Mouse (Mus musculus) embryonic stem cell, embryonic (primary cell): ENCODE data around the gene Nfia.

Experiments
- CTCF ChIA-PET, 4 experiments: fragments of 300-600 bp in 2 of 4; fragments of 350-600 bp in 2 of 4; sonication (Branson Sonifier 250); formaldehyde crosslinking; loops; one replicate each; lab custom pipeline; 2022; ENCODE audit warnings: inconsistent platforms in 2 of 4; lab: Charles Lee
- POLR2A ChIA-PET, 4 experiments: fragments of 300-600 bp in 2 of 4; fragments of 350-600 bp in 2 of 4; sonication (Branson Sonifier 250); formaldehyde crosslinking; loops; one replicate each; lab custom pipeline; 2022; ENCODE audit warnings: antibody characterized with exemption in 4 of 4, inconsistent platforms in 1 of 4; lab: Charles Lee

The Nfia gene

DNA sequence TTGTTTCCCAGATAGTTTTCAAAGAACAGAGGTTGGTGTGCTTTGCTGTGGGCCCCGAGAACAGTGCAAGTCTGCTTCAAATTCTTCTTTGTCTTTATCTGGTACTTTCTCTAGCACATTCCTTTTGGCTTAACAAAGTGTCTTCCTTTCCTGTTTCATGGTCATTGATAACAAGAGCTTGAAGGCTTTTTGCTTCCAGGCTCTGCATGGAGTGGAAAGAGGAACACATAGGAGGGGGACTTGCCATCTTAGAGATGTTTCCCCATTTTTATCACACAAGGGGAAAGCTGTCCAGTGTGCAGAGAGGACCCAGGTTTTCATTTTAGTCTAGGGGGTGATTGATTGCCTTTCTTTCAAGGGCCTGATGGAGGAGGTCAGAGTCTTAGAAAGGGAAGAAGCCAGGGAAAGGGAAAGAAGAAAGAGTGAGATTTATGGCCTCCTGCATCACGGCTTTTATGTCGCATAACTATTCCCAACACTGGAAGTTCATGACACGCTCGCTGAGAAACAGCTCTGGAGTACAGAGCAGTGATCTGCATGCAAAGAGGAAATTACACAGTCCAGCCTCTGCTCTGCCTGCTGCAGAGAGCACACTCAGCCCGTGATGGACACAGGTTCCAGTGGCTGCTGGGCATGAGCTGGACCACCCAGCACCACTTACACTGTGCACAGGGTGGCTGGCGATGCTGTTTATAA lies 67.0 kb downstream of the Nfia start:
- CTCF ChIA-PET: no interaction called here
- POLR2A ChIA-PET: no interaction called here

DNA sequence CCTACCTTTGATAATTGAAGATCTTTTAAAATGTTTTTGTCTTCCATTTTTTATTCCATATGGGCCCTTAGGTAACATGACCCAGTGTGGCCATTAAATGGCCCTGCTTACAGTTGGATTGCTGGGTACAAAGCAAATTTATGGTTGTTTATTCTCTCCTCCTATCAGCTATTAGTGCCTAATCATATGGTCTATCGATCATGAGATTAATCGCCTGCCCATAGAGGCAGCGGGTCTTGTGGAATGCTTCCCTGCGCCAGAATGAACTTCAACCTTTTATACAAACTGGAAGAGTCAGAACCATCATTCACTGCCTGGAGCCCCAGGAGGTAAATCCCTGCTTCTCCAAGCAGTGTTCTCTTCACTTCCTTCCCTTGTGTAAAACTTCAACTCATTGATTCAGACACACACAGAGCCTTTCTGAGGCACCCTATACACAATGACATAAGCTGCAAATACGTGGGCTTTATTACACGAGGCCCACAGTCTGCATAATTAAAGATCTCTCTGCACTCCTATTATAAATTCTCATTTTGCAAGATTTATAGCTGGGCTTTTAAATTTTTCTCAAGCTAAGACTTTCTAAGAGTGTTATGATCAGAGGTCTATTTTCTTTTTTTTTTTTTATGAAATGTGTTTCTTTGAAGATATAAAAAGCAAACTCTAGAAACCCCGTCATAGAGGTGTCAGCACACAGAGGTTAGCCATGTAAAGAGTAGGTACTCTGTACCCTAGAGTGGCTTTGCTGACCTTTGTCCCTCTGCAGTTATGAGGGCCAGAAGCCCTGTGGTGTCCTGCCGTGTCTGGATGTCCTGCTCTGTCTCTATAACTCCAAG lies 67.9 kb downstream of the Nfia start:
- CTCF ChIA-PET: interaction anchor here in 1 of 4 experiments (0.6 kb wide), 1 partner anchor 15 kb away, joined by 3 read pairs; no protein-coding TSS in a partner anchor
- POLR2A ChIA-PET: no interaction called here

DNA sequence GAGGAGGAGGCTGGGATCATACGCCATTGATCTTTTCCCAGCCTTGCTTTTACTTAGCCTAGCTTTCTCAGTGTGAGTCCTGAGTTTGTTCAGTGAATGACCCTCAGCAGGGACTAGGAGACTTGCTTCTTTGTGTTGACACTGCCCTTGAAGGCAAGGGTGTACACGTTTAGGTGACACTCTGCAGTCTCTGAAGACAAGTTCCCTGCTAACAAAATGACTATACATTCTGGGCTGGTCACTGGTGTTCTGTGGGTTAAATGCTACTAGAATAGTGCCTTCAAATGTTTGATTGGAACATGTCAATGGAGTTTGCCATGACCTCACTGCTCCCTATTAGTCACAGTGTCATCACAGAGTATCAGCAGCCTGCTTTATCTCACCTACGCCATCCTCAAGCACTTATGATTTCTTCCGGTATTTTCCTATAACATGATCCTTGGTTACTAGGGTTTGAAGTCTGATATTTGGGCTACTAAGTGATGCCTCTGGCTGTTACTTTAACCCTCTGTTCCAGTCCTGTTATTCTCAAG lies 68.6 kb downstream of the Nfia start:
- CTCF ChIA-PET: interaction anchor here in 1 of 4 experiments (0.6 kb wide), 1 partner anchor 14 kb away, joined by 3 read pairs; no protein-coding TSS in a partner anchor
- POLR2A ChIA-PET: no interaction called here

DNA sequence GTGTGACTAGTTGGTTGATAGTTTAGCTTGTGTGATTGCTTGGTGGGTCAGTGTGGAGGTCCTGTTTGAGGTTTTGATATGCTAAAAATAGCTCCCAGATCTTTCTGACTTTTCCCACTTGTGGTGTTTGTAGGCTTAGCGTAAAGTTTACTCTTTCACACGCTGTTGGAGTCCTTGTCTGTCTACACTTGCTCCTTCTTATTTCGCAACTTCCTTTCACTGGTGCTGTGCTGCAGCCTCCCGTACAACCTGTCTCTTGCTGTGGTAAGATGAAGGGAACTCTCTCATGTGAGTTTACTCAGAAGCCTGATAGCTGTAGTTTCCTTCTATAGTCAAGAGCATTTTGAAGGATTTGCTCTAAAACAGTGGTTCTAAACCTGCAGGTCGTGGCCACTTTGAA lies 69.2 kb downstream of the Nfia start:
- ChIA-PET POLR2A (no interaction called here), CTCF (no interaction called here)

DNA sequence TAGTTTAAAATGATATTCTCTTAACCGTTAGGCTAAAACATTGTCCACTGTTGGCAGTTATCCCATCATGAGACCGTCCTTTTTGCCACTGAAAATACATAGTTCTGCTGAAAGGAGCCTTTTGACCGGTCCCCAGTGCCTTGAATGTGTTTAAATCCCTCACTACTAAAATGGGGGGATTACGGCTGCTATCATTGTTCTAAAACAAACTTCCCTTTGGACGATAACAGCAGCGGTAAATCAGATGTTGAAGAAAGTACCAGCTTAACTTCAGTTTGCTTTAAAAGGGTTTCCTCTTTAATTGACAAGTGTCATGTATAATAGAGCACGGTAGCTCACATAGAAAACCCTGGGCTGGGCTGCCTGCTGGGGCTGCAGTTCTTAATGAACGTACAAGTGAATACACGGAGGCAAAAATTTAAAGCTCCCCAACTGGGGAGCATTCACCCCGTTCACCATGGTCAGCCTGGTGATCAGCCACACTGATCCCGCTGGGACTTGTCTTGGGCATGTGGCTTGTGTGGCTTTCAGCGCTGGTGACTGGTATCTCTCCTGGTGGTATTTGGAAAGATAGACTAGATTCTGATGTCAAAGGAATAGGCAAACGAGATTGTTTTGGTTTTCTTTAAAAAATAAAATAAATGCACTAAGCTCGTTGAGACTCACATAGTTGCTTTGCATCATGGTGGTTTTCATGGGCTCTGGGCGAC lies 71.6 kb downstream of the Nfia start:
- ChIA-PET POLR2A (no interaction called here), CTCF (no interaction called here)

DNA sequence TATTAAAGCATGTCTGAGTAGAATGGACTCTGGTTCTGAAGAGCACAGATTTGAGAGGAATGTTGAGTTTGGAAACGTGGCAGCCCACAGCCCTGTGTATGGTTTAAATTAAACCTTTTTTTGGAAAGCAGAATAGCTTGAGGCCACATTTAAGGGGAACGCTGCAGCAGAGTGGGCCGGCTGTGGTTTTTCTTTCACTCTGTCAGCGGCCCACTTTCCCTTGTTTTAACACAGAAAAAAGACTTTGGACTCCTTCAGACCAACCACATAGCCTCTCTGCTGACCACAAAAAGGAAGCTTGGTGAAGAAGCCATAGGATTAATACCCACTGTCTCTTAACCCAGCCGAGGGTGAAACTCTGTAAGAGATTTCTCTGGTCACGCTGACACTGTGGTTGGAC lies 72.4 kb downstream of the Nfia start:
- ChIA-PET POLR2A (no interaction called here), CTCF (no interaction called here)

DNA sequence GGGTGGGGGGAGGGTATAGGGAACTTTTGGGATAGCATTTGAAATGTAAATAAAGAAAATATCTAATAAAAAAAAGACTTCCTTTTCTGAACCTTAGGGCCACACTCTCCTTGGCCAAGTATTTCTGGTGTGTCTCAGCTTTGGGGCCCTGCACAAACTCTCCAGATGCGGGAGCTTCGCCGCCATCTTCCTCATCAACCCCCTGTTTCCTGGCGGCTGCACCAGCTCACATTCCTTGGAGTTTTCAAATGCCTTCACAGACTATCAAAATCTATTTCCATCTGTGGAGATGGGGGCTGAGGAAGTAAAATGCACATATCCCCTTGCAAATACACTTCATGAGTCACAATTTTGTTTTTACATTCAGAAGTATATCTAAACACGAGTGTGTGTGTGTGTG lies 75.1 kb downstream of the Nfia start:
- CTCF ChIA-PET: no interaction called here
- POLR2A ChIA-PET: no interaction called here

DNA sequence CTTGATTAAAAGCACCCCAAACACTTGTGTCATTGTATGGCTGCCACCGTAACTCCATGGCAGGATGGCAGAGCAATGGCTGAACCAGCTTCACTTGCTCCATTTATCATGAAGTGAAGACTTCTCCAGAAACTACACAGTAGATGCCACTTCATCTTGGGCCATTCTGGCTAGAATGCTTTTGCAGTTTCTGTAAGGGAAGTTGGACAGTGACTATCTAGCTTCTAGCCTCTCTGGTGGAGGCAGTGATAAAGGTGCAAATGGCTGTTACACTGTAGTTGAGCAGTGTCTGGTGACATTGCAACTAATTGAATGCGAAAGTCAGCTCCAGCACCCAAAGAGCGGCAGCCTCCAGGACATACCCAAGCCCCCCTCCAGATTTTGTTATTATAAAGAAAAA lies 78.5 kb downstream of the Nfia start:
- ChIA-PET POLR2A (no interaction called here), CTCF (no interaction called here)

DNA sequence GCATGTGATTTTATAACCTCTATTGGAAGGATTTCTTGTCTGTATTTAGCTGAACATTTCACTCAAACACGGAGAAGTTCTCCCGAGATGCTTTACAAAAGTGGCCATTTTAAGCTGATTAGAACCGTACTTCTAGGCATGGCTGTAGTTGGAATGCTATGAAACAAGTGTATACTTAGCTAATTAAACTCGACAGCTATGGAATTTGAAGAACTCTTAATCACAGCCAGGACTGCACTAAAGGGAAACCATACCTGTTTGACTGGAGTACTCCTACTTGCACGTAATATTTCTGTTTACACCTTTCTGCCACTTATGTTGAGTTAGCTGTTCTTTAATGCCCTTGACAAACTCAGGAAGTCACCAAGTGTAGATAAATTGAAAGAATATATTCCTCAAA lies 79.2 kb downstream of the Nfia start:
- ChIA-PET CTCF (no interaction called here), POLR2A (no interaction called here)

DNA sequence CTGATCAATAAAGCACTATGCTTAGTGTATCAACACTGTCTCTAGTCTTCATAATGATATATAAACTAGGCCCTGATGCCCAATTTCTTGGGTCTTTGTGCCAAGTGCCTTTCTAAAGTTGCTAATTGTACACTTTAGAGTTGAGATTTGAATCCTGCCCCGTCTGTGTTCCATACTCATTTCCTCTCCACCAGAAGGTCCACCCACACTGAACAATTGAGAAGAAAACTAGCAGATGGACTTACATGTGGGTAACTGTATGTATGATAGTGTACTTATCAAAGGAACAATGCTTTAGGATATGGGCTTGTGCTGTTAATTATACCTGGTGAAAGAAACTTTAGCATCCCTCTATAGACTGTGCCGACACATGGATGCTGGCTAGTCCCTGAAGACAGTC lies 80.1 kb downstream of the Nfia start:
- ChIA-PET POLR2A (interaction anchor here in 1 of 4 experiments (0.5 kb wide), 1 partner anchor 1092 kb away, joined by 3 read pairs; no protein-coding TSS in a partner anchor), CTCF (no interaction called here)

DNA sequence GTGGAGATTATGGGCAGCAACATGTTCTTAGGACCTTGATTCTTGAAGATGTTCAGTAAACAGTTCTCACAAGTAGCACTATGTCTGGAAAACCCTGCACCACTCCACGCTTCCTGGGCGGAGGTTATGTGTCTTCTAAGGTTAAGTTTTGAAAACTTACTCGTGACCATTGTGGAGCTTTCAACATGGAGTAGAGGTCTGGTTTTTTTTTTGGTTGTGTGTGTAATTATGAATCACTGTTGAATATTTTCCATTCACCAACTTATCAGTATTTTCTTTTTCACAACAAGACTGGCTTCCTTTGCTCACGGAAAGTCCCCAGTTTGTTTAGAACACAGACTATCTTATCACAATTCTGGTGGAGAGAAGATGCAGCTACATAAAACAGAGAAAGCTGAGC lies 82.2 kb downstream of the Nfia start:
- CTCF ChIA-PET: no interaction called here
- POLR2A ChIA-PET: no interaction called here

DNA sequence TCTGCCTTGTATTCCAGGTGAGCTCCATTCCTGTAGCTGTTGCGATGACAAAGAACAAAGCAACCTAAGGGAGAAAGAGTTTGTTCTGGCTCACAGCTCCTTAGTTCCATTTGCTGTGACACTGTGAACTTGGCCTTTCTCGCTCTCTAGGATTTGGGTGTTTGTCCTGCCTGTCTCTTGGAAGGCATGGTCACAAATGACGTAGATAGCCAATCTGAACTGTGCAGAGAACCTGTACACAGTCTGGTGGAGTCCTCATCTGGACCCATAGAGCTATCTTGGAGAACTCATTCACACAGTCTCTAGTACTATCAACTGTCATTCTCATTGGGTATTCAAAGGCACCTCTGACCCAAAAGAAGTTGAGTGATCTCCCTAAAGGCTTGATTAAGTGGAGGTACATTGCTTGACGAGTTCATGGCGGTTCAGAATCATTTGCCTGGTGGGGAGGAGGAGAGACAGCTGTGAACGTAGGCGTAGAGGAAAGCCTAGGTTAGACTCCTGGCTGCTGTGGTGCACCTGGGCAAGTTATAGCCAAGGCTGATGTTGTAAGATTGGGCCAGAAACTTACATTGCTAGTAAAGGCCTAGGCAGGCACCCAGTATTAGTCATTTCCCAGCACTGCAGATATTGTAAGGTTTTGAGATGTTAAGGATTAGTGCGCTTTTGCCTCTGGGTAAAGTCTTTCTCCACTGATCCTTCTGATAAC lies 83.3 kb downstream of the Nfia start:
- ChIA-PET POLR2A (no interaction called here), CTCF (interaction anchor here in 1 of 4 experiments (0.6 kb wide), 1 partner anchor 15 kb away, joined by 3 read pairs; no protein-coding TSS in a partner anchor)

DNA sequence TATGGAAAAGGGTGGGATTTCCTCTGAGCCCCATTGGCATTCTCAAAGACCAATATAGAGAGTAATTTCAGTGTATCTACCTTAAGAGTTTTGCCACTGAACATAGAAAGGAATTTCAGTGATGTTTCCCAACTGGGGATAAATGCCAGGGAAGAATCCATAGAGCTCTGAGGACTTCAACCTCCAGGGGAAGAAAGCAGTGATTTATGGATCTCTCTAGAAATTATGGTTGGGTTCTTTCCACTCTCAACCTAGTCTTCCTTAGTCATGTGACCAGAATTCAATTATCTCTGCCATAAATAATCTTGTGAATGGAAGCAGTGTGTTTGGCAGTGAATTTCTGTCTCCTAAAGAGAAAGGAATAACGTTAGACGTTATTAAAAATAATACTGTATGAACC lies 85.0 kb downstream of the Nfia start:
- ChIA-PET POLR2A (no interaction called here), CTCF (no interaction called here)

DNA sequence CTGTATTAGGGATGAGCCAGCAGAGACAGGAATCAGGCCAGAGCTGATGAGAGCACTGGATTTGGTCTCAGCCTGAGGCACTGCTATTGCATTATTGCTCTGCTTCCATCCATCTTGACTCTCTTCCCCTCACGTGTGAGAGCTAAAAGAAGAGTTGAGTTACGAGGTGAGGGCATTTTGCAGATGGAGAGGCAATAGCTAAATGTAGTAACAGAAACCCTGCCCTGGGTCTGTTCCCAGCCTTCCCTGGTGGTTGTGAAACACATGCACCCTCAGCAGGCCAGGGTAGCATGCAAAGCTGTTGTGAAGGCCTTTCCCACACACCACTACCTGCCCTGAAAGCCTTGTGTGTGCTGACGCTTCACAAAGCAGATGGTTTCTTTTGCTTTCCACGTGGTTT lies 86.9 kb downstream of the Nfia start:
- POLR2A ChIA-PET: no interaction called here
- CTCF ChIA-PET: no interaction called here

DNA sequence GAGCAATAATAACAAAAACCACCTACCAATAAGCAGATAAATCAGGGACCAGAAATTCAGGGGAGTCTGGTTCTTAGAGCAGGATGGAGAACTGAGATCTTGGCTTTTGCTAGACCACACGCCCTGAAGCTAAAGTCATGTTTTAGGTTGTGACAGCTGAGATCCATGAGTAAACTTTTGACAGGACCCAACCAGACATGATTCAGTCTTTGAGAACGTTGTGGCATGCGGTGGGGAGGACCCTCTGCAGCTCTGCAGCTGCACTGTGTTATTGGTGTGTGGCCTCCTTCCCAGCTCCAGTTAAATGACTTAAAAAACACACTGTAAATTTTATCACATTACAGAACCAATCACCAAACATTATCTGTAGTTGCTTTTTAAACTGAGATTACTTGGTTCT lies 87.8 kb downstream of the Nfia start:
- CTCF ChIA-PET: interaction anchor here in 1 of 4 experiments (0.7 kb wide), 1 partner anchor 89 kb away, joined by 4 read pairs; no protein-coding TSS in a partner anchor
- POLR2A ChIA-PET: no interaction called here

DNA sequence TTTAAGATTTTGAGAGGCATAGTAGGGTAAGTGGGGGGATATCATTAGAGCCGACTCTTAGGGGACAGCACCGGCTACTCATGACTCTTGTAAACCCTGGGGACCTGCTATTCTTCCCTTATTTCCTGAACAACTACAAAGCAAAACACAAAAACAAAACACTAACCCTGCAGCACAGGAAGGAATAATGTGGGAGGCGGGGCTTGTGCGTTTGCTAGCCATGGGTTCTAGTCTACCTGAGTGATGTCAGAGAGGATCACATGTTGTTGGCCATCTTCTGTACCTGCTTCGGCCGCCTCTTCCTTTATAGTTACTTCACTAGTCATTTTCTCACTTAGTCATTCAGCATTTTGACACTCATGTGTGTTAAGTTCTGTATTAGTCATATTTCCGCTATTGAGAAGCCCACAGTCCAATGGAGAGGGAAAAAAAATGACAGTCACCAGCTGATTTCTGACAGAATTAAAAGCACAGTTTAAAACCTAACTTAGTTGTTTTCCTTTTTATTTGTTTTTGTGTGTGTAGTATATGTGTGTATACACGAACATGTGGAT lies 88.3 kb downstream of the Nfia start:
- POLR2A ChIA-PET: no interaction called here
- CTCF ChIA-PET: interaction anchor here in 1 of 4 experiments (0.7 kb wide), 1 partner anchor 89 kb away, joined by 4 read pairs; no protein-coding TSS in a partner anchor

DNA sequence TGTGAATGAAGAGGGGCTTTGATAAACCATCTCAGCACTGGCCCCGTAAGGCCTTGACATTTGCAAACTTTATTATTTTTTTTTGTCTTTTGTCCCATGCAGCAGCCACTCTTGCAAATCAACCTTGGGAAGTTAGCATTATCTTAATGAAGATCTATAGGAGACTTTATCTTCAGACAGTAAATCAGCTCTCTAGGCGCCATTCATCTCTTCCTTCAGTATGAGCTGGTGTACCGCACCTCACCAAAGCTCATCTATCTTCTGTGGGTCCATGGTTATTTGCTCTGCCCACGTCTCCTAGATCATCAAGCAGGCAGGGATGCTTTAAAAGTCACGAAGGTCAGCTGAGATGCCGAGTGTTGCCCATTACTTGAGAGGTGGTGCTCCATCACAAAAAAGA lies 89.8 kb downstream of the Nfia start:
- CTCF ChIA-PET: no interaction called here
- POLR2A ChIA-PET: no interaction called here

DNA sequence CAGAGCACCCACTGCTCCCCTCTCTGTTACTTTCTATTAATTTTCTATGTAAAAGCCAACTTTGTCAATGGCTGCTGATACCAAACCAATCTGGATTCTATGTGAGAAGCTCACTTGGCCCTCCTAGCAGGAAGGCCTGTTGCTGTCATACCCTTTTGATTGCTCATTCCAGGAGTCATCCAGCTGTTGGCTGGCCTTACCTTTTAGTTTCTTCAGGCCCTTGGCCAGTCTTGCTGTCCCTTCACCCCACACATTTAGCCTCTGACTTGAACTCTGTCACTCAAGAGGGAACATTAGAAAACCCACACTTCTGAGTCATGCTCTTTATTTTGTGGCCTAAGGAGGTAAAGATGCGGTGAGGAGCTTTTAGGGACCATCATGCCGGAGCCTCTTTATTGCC lies 91.7 kb downstream of the Nfia start:
- ChIA-PET POLR2A (no interaction called here), CTCF (no interaction called here)
